Mouse (Mus musculus): ENCODE results near the gene Dcaf6. TPM values are rescaled to one million over a fixed set of nuclear protein-coding genes. Genes with fewer than 3 reads are reported as not detected.
A peak's percentile ranks its signal among the peaks of the same experiment; 100 is the strongest.

Dcaf6 gene
- polyA plus RNA-seq, 1 experiment from 2014 or later: 17.4 TPM

DNA sequence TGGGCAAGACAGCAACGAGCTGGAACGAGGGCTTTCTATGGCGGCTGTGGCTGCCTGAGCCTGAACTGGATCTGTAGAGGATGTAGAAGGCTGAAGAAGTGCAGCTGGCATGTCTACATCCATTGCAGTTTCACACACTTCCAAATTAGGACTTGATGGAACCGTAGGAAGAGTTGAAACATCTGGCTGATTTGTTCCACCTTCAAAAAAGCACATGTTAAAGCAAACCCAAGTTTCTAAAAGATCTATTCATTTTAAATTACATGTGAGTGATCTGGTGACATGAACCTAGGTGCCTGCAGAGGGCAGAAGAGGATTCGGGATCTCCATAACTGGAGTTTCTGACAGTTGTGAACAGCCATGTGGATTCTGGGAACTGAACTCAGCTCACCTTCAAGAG, 71.6 kb downstream of the Dcaf6 start:
- Histone ChIP-seq H3K9ac (replicated peaks; ENCODE audit: low read depth, low read length) (no peak overlapping the region), H3K4me1 (replicated peaks; ENCODE audit: control insufficient read depth, insufficient read depth, low read length) (no peaks in the 10 kb centered on the region), H3K9me3 (ENCODE audit: control insufficient read depth, low read length) (no peaks in the 10 kb centered on the region), H3K4me2 (ENCODE audit: low read length) (no peak overlapping the region), H3K4me3 (replicated peaks; ENCODE audit: low read length) (no peak overlapping the region), H3K27me3 (replicated peaks; ENCODE audit: control insufficient read depth, insufficient read depth, low read length) (no peaks in the 10 kb centered on the region), H3K36me3 (ENCODE audit: control insufficient read depth, insufficient read depth) (no peaks in the 10 kb centered on the region), H3K27ac (ENCODE audit: low read length) (no peak overlapping the region)
- no peak for ATAC-seq
- 81% methylated on average over 5 of the region's 5 CpGs for whole genome bisulfite sequencing

DNA sequence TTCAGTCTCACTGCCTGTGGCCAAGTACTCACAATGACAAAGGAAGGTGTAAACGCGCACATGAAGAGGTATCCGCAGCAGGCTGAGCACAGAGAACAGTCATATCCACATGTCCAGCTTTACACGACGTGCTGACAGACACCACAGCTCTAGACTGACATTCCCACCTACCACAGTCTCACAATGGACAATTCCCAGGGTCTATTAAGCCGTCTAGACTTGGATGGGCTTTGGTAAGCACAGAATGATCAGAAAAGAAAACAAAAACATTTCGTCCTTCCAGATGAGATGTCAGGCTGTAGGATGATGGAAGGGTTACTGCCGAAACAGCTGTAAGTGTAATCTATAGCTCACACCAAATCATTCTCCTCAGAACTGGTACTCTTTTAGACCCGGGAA, 73.8 kb downstream of the Dcaf6 start:
- Histone ChIP-seq H3K4me3 (replicated peaks; ENCODE audit: low read length) (no peak overlapping the region), H3K4me2 (ENCODE audit: low read length) (no peak overlapping the region), H3K9me3 (ENCODE audit: control insufficient read depth, low read length) (no peaks in the 10 kb centered on the region), H3K36me3 (ENCODE audit: control insufficient read depth, insufficient read depth) (no peaks in the 10 kb centered on the region), H3K4me1 (replicated peaks; ENCODE audit: control insufficient read depth, insufficient read depth, low read length) (no peaks in the 10 kb centered on the region), H3K27me3 (replicated peaks; ENCODE audit: control insufficient read depth, insufficient read depth, low read length) (no peaks in the 10 kb centered on the region), H3K9ac (replicated peaks; ENCODE audit: low read depth, low read length) (no peak overlapping the region), H3K27ac (ENCODE audit: low read length) (no peak overlapping the region)
- ATAC-seq: no peak
- 83% methylated on average over 9 of the region's 9 CpGs for WGBS

DNA sequence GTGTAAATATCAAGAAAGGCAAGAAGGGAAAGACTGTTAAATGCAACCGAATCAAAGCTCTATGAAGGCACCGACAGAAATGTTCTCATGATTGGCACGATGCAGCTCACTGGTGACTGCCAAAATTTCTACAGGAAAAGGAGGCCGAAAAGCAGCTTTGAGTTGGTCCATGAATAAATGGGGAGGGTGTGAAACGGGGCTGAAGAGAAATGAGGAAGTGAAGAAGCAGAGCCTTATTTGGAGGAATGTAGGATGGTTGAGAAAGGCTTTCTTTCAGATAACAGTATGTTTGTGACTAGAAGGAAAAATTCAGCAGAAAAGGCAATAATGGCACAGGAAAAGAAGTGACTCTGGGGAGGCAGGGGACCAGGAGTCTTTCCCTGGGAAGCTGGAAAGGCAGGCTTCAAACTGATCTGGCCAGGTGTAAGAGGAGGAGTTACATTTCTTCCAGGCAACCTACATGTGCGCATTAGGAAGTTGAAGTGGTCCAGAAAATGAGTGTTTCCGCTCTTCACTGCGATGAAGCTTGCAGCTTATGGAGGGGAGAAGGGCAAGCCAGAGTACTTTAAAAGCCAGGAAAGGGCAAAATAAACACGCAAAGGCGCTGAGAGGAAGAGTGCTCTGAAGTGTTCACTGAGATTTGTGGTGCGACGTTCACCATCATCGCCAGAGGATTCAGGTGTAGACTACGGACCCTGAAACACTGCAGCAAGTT, 74.3 kb downstream of the Dcaf6 start:
- whole genome bisulfite sequencing: 81% methylated on average over 14 of the region's 14 CpGs
- Histone ChIP-seq H3K27ac (ENCODE audit: low read length) (no peak overlapping the region), H3K27me3 (replicated peaks; ENCODE audit: control insufficient read depth, insufficient read depth, low read length) (no peaks in the 10 kb centered on the region), H3K4me2 (ENCODE audit: low read length) (no peak overlapping the region), H3K36me3 (ENCODE audit: control insufficient read depth, insufficient read depth) (no peaks in the 10 kb centered on the region), H3K4me1 (replicated peaks; ENCODE audit: control insufficient read depth, insufficient read depth, low read length) (no peaks in the 10 kb centered on the region), H3K9ac (replicated peaks; ENCODE audit: low read depth, low read length) (no peak overlapping the region), H3K4me3 (replicated peaks; ENCODE audit: low read length) (no peak overlapping the region), H3K9me3 (ENCODE audit: control insufficient read depth, low read length) (no peaks in the 10 kb centered on the region)
- ATAC-seq: no peak

GRCm38 (mm10) chr1:165373839-165374238, 86.4 kb downstream of the Dcaf6 start:
- WGBS: 62% methylated on average over 9 of the region's 9 CpGs
- Histone ChIP-seq H3K27me3 (replicated peaks; ENCODE audit: control insufficient read depth, insufficient read depth, low read length) (no peaks in the 10 kb centered on the region), H3K4me3 (replicated peaks; ENCODE audit: low read length) (no peak overlapping the region), H3K9me3 (ENCODE audit: control insufficient read depth, low read length) (no peaks in the 10 kb centered on the region), H3K4me1 (replicated peaks; ENCODE audit: control insufficient read depth, insufficient read depth, low read length) (no peaks in the 10 kb centered on the region), H3K36me3 (ENCODE audit: control insufficient read depth, insufficient read depth) (no peaks in the 10 kb centered on the region), H3K4me2 (ENCODE audit: low read length) (no peak overlapping the region), H3K9ac (replicated peaks; ENCODE audit: low read depth, low read length) (no peak overlapping the region), H3K27ac (ENCODE audit: low read length) (no peak overlapping the region)
- no peak for ATAC-seq

DNA sequence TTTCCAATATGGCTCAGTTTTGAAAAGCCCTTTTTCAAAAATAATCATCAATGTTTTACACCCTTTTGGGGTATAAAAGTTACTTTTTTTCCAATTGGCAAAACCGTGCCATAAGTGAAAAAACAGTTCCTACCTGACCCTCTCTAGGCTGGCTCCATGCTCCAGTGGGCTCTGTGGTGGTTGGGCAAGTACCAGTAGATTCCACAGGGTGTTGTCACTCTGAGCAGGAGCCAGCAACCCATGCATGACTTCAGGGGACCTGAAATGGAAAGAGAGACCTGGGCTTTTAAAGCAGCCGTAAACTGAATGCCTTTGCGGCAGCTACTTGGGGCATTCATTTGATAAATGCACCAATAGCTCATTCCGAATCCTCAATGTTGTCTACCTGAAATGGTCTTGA, 89.3 kb downstream of the Dcaf6 start:
- Histone ChIP-seq H3K4me1 (replicated peaks; ENCODE audit: control insufficient read depth, insufficient read depth, low read length) (no peaks in the 10 kb centered on the region), H3K9ac (replicated peaks; ENCODE audit: low read depth, low read length) (no peak overlapping the region), H3K4me3 (replicated peaks; ENCODE audit: low read length) (no peak overlapping the region), H3K27me3 (replicated peaks; ENCODE audit: control insufficient read depth, insufficient read depth, low read length) (no peaks in the 10 kb centered on the region), H3K36me3 (ENCODE audit: control insufficient read depth, insufficient read depth) (no peaks in the 10 kb centered on the region), H3K4me2 (ENCODE audit: low read length) (no peak overlapping the region), H3K27ac (ENCODE audit: low read length) (no peak overlapping the region), H3K9me3 (ENCODE audit: control insufficient read depth, low read length) (no peaks in the 10 kb centered on the region)
- 95% methylated on average over 4 of the region's 4 CpGs for WGBS
- ATAC-seq: no peak

DNA sequence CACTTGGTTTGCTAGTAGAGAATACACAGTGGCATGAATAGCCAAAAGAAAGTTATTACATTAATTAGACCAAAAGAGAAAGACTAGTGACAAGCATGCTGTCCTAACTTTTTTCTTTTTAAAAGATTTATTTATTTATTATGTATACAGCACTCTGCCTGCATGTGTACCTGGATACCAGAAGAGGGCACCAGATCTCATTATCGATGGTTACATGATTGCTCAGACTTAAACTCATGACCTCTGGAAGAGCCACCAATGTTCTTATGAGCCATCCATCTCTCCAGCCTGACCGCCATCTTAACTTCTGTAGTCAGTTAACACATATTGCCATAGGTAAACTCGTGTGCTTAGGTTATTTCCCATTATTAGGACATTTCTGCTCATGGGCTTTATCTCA, 95.2 kb downstream of the Dcaf6 start:
- H3K36me3 ChIP-seq (ENCODE audit: control insufficient read depth, insufficient read depth): no peaks in the 10 kb centered on the region
- WGBS: 93% methylated on average over 3 of the region's 3 CpGs
- ATAC-seq: no peak

DNA sequence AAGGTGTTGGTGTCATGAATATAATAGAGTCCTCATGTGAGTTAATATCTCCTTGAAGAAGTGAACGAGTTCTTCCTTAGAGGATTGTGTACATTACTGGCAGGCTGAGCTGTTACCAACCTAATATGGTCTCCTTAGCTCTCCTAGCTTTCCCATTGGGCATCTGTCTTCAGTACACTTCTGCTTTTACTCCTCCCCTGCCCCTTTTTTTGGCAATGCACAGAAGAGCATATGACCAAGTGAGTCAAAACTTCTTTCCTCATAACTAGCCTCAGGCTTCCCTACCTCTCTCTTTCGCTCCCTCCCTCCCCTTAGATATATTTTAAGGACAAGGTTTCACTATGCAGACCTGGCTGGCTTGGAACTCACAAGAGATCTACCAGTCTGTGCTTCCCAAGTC, 97.0 kb downstream of the Dcaf6 start:
- Histone ChIP-seq H3K27ac (ENCODE audit: low read length) (no peak overlapping the region), H3K4me2 (ENCODE audit: low read length) (no peak overlapping the region), H3K36me3 (ENCODE audit: control insufficient read depth, insufficient read depth) (no peaks in the 10 kb centered on the region), H3K9ac (replicated peaks; ENCODE audit: low read depth, low read length) (no peak overlapping the region), H3K4me3 (replicated peaks; ENCODE audit: low read length) (no peak overlapping the region), H3K27me3 (replicated peaks; ENCODE audit: control insufficient read depth, insufficient read depth, low read length) (no peaks in the 10 kb centered on the region), H3K9me3 (ENCODE audit: control insufficient read depth, low read length) (no peaks in the 10 kb centered on the region), H3K4me1 (replicated peaks; ENCODE audit: control insufficient read depth, insufficient read depth, low read length) (no peaks in the 10 kb centered on the region)
- 92% methylated on average over 2 of the region's 2 CpGs for WGBS
- ATAC-seq: no peak

More for the DNA sequence above, 95.2 kb downstream of the Dcaf6 start:
- Histone ChIP-seq H3K4me3 (replicated peaks; ENCODE audit: low read length) (no peak overlapping the region), H3K4me2 (ENCODE audit: low read length) (no peak overlapping the region), H3K4me1 (replicated peaks; ENCODE audit: control insufficient read depth, insufficient read depth, low read length) (no peaks in the 10 kb centered on the region), H3K9me3 (ENCODE audit: control insufficient read depth, low read length) (no peaks in the 10 kb centered on the region), H3K27ac (ENCODE audit: low read length) (no peak overlapping the region), H3K9ac (replicated peaks; ENCODE audit: low read depth, low read length) (no peak overlapping the region), H3K27me3 (replicated peaks; ENCODE audit: control insufficient read depth, insufficient read depth, low read length) (no peaks in the 10 kb centered on the region)

GRCm38 (mm10) chr1:165356347-165356746, 103.9 kb downstream of the Dcaf6 start:
- ATAC-seq: no peak
- Histone ChIP-seq H3K9ac (replicated peaks; ENCODE audit: low read depth, low read length) (no peak overlapping the region), H3K4me3 (replicated peaks; ENCODE audit: low read length) (no peak overlapping the region)

GRCm38 (mm10) chr1:165348627-165349026, 111.6 kb downstream of the Dcaf6 start:
- no peak overlapping the region for H3K9ac ChIP-seq (replicated peaks; ENCODE audit: low read depth, low read length)
- H3K4me3 ChIP-seq (replicated peaks; ENCODE audit: low read length): no peak overlapping the region
- no peaks in the 10 kb centered on the region for H3K9me3 ChIP-seq (ENCODE audit: control insufficient read depth, low read length)
- H3K36me3 ChIP-seq (ENCODE audit: control insufficient read depth, insufficient read depth): 0 out of 2 replicates have a peak, but pooled peaks cover 3% of the 10 kb centered on the region
- H3K27ac ChIP-seq (ENCODE audit: low read length): no peak overlapping the region
- no peaks in the 10 kb centered on the region for H3K4me1 ChIP-seq (replicated peaks; ENCODE audit: control insufficient read depth, insufficient read depth, low read length)
- no peak for ATAC-seq
- H3K4me2 ChIP-seq (ENCODE audit: low read length): no peak overlapping the region
- H3K27me3 ChIP-seq (replicated peaks; ENCODE audit: control insufficient read depth, insufficient read depth, low read length): no peaks in the 10 kb centered on the region

More at GRCm38 (mm10) chr1:165356347-165356746, 103.9 kb downstream of the Dcaf6 start:
- Histone ChIP-seq H3K36me3 (ENCODE audit: control insufficient read depth, insufficient read depth) (no peaks in the 10 kb centered on the region), H3K9me3 (ENCODE audit: control insufficient read depth, low read length) (no peaks in the 10 kb centered on the region), H3K4me1 (replicated peaks; ENCODE audit: control insufficient read depth, insufficient read depth, low read length) (no peaks in the 10 kb centered on the region), H3K4me2 (ENCODE audit: low read length) (no peak overlapping the region), H3K27me3 (replicated peaks; ENCODE audit: control insufficient read depth, insufficient read depth, low read length) (no peaks in the 10 kb centered on the region), H3K27ac (ENCODE audit: low read length) (no peak overlapping the region)
- WGBS: 78% methylated on average over 2 of the region's 2 CpGs

DNA sequence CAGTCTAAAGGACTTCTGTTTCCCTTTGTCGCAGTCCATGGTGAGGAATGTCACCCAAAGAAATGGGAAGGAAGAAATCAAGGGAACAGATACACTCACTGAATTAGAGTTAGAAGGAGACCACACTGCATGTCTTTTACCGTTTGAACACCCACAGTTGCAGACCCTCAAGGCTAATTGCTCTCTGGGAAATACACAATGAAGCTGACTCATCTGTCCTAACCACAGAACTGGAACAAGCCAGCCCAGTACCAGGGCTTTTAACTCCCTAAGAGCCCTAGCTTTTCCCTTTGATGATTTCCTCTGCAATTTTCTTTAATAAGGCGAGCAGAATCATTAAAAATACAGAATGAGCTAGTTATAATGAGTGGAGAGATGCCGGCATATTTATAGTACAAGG, 115.8 kb downstream of the Dcaf6 start:
- no peaks in the 10 kb centered on the region for H3K36me3 ChIP-seq (ENCODE audit: control insufficient read depth, insufficient read depth)
- no peak overlapping the region for H3K4me3 ChIP-seq (replicated peaks; ENCODE audit: low read length)
- H3K27me3 ChIP-seq (replicated peaks; ENCODE audit: control insufficient read depth, insufficient read depth, low read length): no peaks in the 10 kb centered on the region
- H3K9me3 ChIP-seq (ENCODE audit: control insufficient read depth, low read length): no peaks in the 10 kb centered on the region
- no peaks in the 10 kb centered on the region for H3K4me1 ChIP-seq (replicated peaks; ENCODE audit: control insufficient read depth, insufficient read depth, low read length)
- H3K27ac ChIP-seq (ENCODE audit: low read length): no peak overlapping the region
- ATAC-seq: peak; percentile 71; the same call in 1 of the 2 replicates
- WGBS: 15% methylated on average over 4 of the region's 4 CpGs
- no peak overlapping the region for H3K9ac ChIP-seq (replicated peaks; ENCODE audit: low read depth, low read length)
- H3K4me2 ChIP-seq (ENCODE audit: low read length): no peak overlapping the region

Measured in forebrain, embryonic 16.5 days (tissue).